Mouse (Mus musculus) liver, embryonic 14.5 days (tissue): ENCODE measurements around the gene Abhd18.
"Not testable (repeated sequence)": the region's sequence is repeated elsewhere in the genome, so short reads cannot be mapped to it uniquely, and the experiment has no call there.

ENCODE experiments used
- CTCF ChIP-seq: IDR thresholded peaks from 2 replicates; pipeline ENCODE4 v1.5.1; 2016; ENCODE audit warnings: antibody characterized with exemption, low read depth, control low read depth
- EP300 ChIP-seq: IDR thresholded peaks from 2 replicates; pipeline ENCODE4 v1.6.1; 2016; ENCODE audit warnings: antibody characterized with exemption, low read depth

GRCm38 (mm10) chr3:40902443-40902842, 55.7 kb downstream of the Abhd18 start, which contains the start of gene 1700034I23Rik:
- TF ChIP-seq CTCF, EP300: not testable (repeated sequence)
